Mouse (Mus musculus): Measurements from ENCODE around the gene Zfhx2. TPM values are rescaled to one million over a fixed set of nuclear protein-coding genes. Genes with fewer than 3 reads are reported as not detected.

The Zfhx2 gene
- polyA plus RNA-seq, 1 experiment from 2014 or later, result 28.4 TPM

DNA sequence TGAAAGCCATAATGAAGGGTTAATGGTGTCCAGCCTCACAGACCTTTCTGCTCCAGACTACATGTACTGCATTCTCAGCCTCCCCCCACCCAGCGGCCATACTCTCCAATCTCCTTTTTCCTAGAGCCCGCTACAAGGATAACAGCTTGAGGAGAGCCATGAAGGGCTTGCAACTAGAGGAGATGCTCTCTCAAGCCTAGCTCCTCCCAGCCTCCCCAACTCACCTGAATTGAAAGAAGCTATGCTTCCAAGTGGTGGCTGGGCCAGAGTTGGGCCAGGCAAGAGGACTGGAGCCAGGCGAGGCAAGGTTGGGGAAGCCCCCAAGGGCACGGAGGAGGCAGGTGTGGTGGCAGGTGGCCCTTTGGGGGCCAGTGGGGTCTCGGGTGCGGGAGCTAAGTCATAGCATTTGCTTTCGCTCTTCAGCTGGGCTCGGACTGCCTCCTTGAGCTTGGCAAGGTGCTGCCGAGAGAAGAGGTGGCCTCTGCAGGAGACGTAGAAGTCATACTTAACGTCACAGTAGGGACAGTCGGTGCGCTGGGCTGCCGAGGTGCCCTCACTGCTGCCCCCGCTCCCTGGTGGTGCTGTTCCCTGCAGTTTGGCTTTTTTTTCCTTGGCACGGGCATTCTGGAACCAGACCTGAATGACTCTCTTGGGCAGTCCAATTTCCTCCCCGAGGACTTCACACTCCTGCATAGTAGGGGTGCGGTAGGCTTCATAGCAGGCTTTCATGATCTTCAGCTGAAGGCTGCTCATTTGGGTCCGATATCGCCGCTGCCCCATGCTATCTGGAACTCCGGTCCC is 28.3 kb downstream of the Zfhx2 start:
- peaks cover 67% of the 10 kb centered on the region for H3K36me3 ChIP-seq (ENCODE audit: control insufficient read depth, insufficient read depth, low read length)
- H3K4me3 ChIP-seq (replicated peaks; ENCODE audit: low read depth, low read length), result no peak overlapping the region
- peaks cover 18% of the 10 kb centered on the region; the same call in 1 of the 2 replicates for H3K4me1 ChIP-seq (ENCODE audit: control insufficient read depth, insufficient read depth, low read length)
- WGBS, result 91% methylated on average over 22 of the region's 22 CpGs
- no peak for ATAC-seq (ENCODE audit: low FRiP score, low TSS enrichment)
- no peaks in the 10 kb centered on the region for H3K9me3 ChIP-seq (ENCODE audit: control insufficient read depth, low read length)
- no peaks in the 10 kb centered on the region for H3K27me3 ChIP-seq (ENCODE audit: control insufficient read depth, insufficient read depth, low read length)
- H3K27ac ChIP-seq (replicated peaks; ENCODE audit: low read depth, low read length), result no peak overlapping the region
- DNase-seq, result no peak
- H3K4me2 ChIP-seq (ENCODE audit: low read length), result no peak overlapping the region
- H3K9ac ChIP-seq (replicated peaks; ENCODE audit: low read length), result no peak overlapping the region

DNA sequence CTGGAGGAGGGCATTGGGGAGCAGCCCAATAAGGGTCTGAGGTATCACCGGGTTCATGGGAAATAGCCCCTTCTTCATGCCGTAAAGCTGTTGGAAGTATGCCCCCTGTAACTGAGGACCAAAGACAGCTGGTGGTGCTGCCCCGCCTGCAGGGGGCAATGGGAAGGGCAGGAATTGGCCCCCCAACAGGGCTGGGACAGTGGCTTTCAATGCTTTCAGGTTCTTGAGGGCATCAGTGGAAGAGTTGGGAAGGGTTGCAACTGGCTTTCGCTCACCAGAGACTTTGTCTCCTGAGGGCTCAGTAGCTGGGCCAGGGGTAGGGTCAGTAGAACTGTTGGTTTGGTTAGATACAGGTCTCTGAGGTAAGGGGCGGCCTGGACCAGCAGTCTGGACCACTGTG is 29.0 kb downstream of the Zfhx2 start:
- Histone ChIP-seq H3K27me3 (ENCODE audit: control insufficient read depth, insufficient read depth, low read length) (no peaks in the 10 kb centered on the region), H3K27ac (replicated peaks; ENCODE audit: low read depth, low read length) (peak overlapping the region; percentile 45; the same call in 1 of the 2 replicates), H3K4me2 (ENCODE audit: low read length) (no peak overlapping the region), H3K36me3 (ENCODE audit: control insufficient read depth, insufficient read depth, low read length) (peaks cover 61% of the 10 kb centered on the region), H3K9ac (replicated peaks; ENCODE audit: low read length) (no peak overlapping the region), H3K4me1 (ENCODE audit: control insufficient read depth, insufficient read depth, low read length) (peaks cover 20% of the 10 kb centered on the region; the same call in 1 of the 2 replicates), H3K9me3 (ENCODE audit: control insufficient read depth, low read length) (no peaks in the 10 kb centered on the region), H3K4me3 (replicated peaks; ENCODE audit: low read depth, low read length) (no peak overlapping the region)
- ATAC-seq (ENCODE audit: low FRiP score, low TSS enrichment), result no peak
- 88% methylated on average over 5 of the region's 5 CpGs for WGBS
- no peak for DNase-seq

DNA sequence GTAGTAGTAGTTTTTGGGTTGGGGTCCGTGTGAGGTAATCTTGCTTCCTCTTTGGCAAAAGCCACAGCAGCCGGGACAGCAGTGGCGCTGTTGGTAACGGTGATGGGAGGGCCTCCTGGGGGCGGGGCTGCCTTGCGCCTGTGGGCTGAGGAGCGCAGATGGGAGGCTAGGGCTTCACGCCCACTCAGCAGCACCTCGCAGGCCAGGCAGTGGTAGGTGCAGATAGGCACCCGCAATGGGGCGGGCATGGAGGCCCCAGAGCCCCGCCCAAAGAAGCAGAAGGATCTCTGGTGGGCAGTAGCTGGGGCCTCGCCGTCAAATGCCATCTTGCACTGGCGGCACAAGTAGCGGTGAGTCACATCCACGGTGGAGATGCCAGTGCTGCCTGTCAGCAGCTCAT is 29.5 kb downstream of the Zfhx2 start:
- H3K27me3 ChIP-seq (ENCODE audit: control insufficient read depth, insufficient read depth, low read length), result no peaks in the 10 kb centered on the region
- H3K9ac ChIP-seq (replicated peaks; ENCODE audit: low read length), result no peak overlapping the region
- peaks cover 20% of the 10 kb centered on the region; the same call in 1 of the 2 replicates for H3K4me1 ChIP-seq (ENCODE audit: control insufficient read depth, insufficient read depth, low read length)
- H3K36me3 ChIP-seq (ENCODE audit: control insufficient read depth, insufficient read depth, low read length), result peaks cover 56% of the 10 kb centered on the region
- peak overlapping the region; percentile 45; the same call in 1 of the 2 replicates for H3K27ac ChIP-seq (replicated peaks; ENCODE audit: low read depth, low read length)
- DNase-seq (peak; percentile 45), ATAC-seq (ENCODE audit: low FRiP score, low TSS enrichment) (peak; percentile 52; the same call in 1 of the 2 replicates)
- H3K4me3 ChIP-seq (replicated peaks; ENCODE audit: low read depth, low read length), result no peak overlapping the region
- no peaks in the 10 kb centered on the region for H3K9me3 ChIP-seq (ENCODE audit: control insufficient read depth, low read length)
- H3K4me2 ChIP-seq (ENCODE audit: low read length), result no peak overlapping the region
- WGBS, result 27% methylated on average over 17 of the region's 17 CpGs

DNA sequence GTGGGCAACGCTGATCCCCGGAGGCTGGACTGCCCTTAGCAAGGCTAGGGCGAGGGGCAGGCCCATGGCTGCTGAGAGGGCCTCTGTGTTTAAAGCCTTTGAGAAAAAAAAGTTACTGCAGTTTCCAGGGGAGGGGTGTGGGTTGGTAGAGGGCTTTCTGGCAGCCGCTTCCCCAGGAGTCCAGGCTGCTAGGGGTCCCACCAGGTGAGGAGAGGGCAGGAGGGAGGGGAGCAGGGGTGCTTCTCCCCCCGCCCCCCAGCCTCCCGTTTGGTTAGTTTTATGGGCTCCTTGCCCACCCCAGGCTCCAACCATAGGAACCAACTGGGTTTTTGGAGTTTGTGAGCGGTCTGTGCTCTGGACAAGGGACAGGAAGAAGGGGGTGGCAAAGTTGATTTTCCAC is 30.3 kb downstream of the Zfhx2 start:
- no peak overlapping the region for H3K27ac ChIP-seq (replicated peaks; ENCODE audit: low read depth, low read length)
- no peak overlapping the region for H3K4me2 ChIP-seq (ENCODE audit: low read length)
- no peak overlapping the region for H3K4me3 ChIP-seq (replicated peaks; ENCODE audit: low read depth, low read length)
- no peaks in the 10 kb centered on the region for H3K27me3 ChIP-seq (ENCODE audit: control insufficient read depth, insufficient read depth, low read length)
- WGBS, result 55% methylated on average over 7 of the region's 7 CpGs
- H3K9me3 ChIP-seq (ENCODE audit: control insufficient read depth, low read length), result no peaks in the 10 kb centered on the region
- no peak for ATAC-seq (ENCODE audit: low FRiP score, low TSS enrichment)
- H3K4me1 ChIP-seq (ENCODE audit: control insufficient read depth, insufficient read depth, low read length), result peaks cover 20% of the 10 kb centered on the region; the same call in 1 of the 2 replicates
- peaks cover 50% of the 10 kb centered on the region for H3K36me3 ChIP-seq (ENCODE audit: control insufficient read depth, insufficient read depth, low read length)
- DNase-seq, result no peak
- no peak overlapping the region for H3K9ac ChIP-seq (replicated peaks; ENCODE audit: low read length)

DNA sequence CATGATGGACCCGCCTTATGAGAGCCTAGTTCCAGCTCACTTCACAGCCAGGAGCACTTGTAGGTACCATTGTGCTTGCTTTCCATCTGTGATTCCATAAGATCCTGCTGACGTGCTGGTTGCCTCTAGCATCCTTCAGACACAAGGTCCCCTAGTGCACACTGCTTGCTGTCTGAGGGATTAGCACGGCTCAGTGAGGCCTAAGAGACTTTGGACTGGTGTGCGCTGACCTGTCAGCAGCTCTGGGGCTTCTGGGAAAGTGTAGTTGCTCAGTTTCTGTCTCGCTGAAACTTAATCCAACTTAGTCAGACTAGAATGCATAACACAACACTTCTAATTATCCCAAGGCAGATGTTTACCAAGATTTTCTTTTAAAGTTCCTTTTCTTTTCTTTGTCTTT is 32.2 kb downstream of the Zfhx2 start:
- Histone ChIP-seq H3K27me3 (ENCODE audit: control insufficient read depth, insufficient read depth, low read length) (no peaks in the 10 kb centered on the region), H3K4me1 (ENCODE audit: control insufficient read depth, insufficient read depth, low read length) (peaks cover 20% of the 10 kb centered on the region; the same call in 1 of the 2 replicates), H3K9ac (replicated peaks; ENCODE audit: low read length) (no peak overlapping the region), H3K4me2 (ENCODE audit: low read length) (no peak overlapping the region), H3K9me3 (ENCODE audit: control insufficient read depth, low read length) (no peaks in the 10 kb centered on the region), H3K4me3 (replicated peaks; ENCODE audit: low read depth, low read length) (no peak overlapping the region), H3K36me3 (ENCODE audit: control insufficient read depth, insufficient read depth, low read length) (peaks cover 31% of the 10 kb centered on the region), H3K27ac (replicated peaks; ENCODE audit: low read depth, low read length) (no peak overlapping the region; the same call in 1 of the 2 replicates)
- peak; percentile 42 for DNase-seq
- 26% methylated on average over 5 of the region's 5 CpGs for WGBS
- ATAC-seq (ENCODE audit: low FRiP score, low TSS enrichment), result no peak

DNA sequence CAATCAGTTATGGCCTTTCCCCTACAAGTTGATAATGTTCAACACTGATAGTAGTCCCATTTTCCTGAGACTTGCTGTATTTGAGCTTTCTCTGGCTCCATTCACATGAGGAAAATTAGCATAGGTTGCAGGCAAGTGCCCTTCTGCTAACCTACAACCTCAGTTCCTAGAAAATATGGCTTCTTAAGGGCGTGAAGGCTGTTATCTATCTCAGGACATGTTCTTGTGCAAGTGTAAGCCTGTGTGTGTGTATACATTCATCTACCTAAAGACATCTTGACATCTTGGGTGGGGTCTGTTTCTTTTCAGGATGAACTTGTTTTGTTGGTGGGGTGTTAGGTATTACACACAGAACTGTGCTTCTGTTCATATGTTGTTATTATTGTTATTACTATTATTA is 33.1 kb downstream of the Zfhx2 start:
- Histone ChIP-seq H3K27ac (replicated peaks; ENCODE audit: low read depth, low read length) (no peak overlapping the region), H3K4me1 (ENCODE audit: control insufficient read depth, insufficient read depth, low read length) (peaks cover 22% of the 10 kb centered on the region; the same call in 1 of the 2 replicates)
- WGBS, result 95% methylated on average over 1 of the region's 1 CpGs

DNA sequence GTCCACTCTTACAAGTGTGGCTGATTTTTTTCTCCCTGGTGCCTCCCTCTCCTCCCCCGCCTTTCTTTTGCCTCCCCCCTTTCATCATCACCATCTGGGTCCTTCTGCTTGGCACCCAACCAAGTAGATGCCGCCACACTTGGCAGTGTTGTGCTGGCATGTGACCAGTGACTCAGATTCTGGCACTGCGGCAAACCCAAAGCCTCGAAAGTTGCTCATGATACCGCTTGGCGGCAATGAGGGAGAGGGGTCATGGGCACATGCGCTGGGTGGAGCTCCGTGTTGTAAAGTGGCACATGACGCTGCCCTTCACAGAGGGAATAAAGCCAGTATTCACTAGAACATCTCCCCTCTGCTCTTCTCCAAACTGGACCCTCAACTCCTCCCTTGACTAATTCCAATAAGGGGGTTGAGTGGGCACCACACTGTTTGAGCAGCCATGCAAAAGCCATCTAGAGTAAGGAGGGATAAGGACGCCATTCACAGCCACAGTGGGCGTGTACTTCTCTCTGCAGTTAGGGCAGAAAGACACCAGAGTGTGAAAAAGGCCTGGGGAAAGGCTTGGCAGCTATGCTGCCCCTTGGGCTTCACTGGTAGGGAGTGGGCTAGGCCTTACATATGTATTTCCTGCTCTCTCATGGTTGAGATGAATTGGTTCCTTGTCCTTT is 36.8 kb downstream of the Zfhx2 start:
- Histone ChIP-seq H3K27me3 (ENCODE audit: control insufficient read depth, insufficient read depth, low read length) (no peaks in the 10 kb centered on the region), H3K4me1 (ENCODE audit: control insufficient read depth, insufficient read depth, low read length) (peaks cover 15% of the 10 kb centered on the region; the same call in 1 of the 2 replicates), H3K4me2 (ENCODE audit: low read length) (peak overlapping the region; percentile 45), H3K9me3 (ENCODE audit: control insufficient read depth, low read length) (no peaks in the 10 kb centered on the region), H3K4me3 (replicated peaks; ENCODE audit: low read depth, low read length) (0 out of 2 replicates have a peak overlapping the region, but pooled peaks have one; percentile 27), H3K36me3 (ENCODE audit: control insufficient read depth, insufficient read depth, low read length) (no peaks in the 10 kb centered on the region), H3K9ac (replicated peaks; ENCODE audit: low read length) (no peak overlapping the region), H3K27ac (replicated peaks; ENCODE audit: low read depth, low read length) (peak overlapping the region; percentile 88)
- 71% methylated on average over 11 of the region's 11 CpGs for whole genome bisulfite sequencing
- ATAC-seq (ENCODE audit: low FRiP score, low TSS enrichment) (peak; percentile 32; the same call in 1 of the 2 replicates), DNase-seq (peak; percentile 80)

More for the DNA sequence above, 33.1 kb downstream of the Zfhx2 start:
- H3K4me3 ChIP-seq (replicated peaks; ENCODE audit: low read depth, low read length), result no peak overlapping the region
- peaks cover 21% of the 10 kb centered on the region for H3K36me3 ChIP-seq (ENCODE audit: control insufficient read depth, insufficient read depth, low read length)
- no peak overlapping the region for H3K4me2 ChIP-seq (ENCODE audit: low read length)
- DNase-seq (no peak), ATAC-seq (ENCODE audit: low FRiP score, low TSS enrichment) (no peak)
- H3K27me3 ChIP-seq (ENCODE audit: control insufficient read depth, insufficient read depth, low read length), result no peaks in the 10 kb centered on the region
- no peak overlapping the region for H3K9ac ChIP-seq (replicated peaks; ENCODE audit: low read length)
- no peaks in the 10 kb centered on the region for H3K9me3 ChIP-seq (ENCODE audit: control insufficient read depth, low read length)

DNA sequence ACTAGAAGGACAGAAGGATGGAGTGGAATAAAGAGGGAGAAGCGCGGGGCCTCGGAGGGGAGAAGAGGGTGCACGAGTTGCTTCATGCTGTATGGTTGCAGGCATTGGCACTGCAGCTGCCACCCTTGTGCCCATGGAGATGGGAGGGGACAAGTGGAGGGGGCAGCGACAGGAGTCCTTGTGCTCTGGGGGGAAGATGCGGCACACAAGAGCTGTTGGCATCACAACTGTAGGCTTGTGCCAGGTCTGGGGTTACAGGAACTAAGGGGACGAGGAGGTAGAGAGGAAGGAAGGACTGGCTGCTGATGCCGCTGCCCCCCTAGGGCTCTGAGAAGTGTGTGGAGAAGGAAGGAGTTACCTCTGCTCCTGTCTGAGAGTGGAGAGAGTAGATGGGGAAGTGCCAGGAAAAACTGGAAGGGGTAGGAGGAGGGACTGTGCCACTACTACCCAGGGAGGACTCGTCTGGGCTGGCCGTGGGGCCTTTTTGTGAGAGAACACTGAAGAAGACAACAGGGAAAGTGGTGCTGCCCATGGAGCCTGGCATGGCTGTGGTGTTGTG is 37.9 kb downstream of the Zfhx2 start:
- peak; percentile 55 for DNase-seq
- no peaks in the 10 kb centered on the region for H3K9me3 ChIP-seq (ENCODE audit: control insufficient read depth, low read length)
- H3K27ac ChIP-seq (replicated peaks; ENCODE audit: low read depth, low read length), result peak overlapping the region; percentile 88
- H3K4me2 ChIP-seq (ENCODE audit: low read length), result peak overlapping the region; percentile 45
- 76% methylated on average over 10 of the region's 10 CpGs for WGBS
- peak; percentile 38 for ATAC-seq (ENCODE audit: low FRiP score, low TSS enrichment)
- peak overlapping the region; percentile 27 for H3K4me3 ChIP-seq (replicated peaks; ENCODE audit: low read depth, low read length)
- H3K36me3 ChIP-seq (ENCODE audit: control insufficient read depth, insufficient read depth, low read length), result no peaks in the 10 kb centered on the region
- peaks cover 10% of the 10 kb centered on the region; the same call in 1 of the 2 replicates for H3K4me1 ChIP-seq (ENCODE audit: control insufficient read depth, insufficient read depth, low read length)
- H3K27me3 ChIP-seq (ENCODE audit: control insufficient read depth, insufficient read depth, low read length), result no peaks in the 10 kb centered on the region
- peak overlapping the region; percentile 31; the same call in 1 of the 2 replicates for H3K9ac ChIP-seq (replicated peaks; ENCODE audit: low read length)
